Mouse (Mus musculus): ENCODE data around the gene Slc6a17. TPM values are rescaled to one million over a fixed set of nuclear protein-coding genes. Genes with fewer than 3 reads are reported as not detected.

Slc6a17 gene
- polyA plus RNA-seq, 1 experiment from 2014 or later = 4.9 TPM

DNA sequence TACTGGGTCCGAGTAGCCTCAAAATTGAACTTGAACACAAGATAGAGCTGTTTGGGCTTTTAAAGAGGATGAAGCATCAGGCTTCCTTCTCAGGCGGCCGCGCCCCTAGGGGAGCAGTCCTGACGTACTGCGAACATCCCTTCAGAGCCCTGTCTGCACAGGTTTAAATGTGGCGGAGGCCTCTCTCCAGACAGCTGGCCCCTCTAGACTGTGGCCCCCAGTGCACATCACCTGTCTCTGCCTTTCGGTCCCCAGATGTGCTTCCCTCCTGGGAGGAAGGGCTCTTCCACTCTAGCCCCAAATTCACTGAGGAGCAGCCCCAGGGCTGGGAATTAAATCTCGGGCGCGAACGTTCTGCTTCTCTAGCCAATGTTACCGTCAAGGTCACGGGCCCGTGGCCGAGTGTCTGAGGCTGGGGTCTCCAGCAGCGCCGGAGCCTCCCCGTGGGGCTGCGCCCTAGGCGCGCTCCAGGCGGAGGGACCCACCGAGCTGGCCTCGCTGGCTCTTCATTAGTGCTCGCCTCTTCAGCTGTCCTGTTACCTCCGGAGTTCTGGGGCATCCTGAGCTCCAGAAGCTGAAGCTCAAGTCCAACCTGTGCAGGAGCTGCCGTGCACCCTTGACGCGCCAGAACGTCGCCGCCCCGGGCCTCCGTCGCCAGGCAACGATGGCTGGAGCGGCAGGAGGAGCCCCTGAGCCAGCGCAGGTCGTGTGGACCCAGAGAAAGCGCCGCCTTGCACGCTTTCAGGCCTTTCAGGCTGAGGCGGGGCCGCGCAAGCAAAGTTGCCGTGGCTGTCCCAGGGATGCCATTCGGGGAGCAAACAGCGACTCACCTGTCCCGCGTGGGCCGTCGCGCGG lies 815 bp downstream of the Slc6a17 start:
- 4% methylated on average over 55 of the region's 55 CpGs for WGBS
- H3K4me3 ChIP-seq = peak overlapping the region; percentile 73
- H3K27ac ChIP-seq (replicated peaks) = peak overlapping the region; percentile 82
- DNase-seq (ENCODE audit: low spot score) = peak; percentile 85
- peaks cover 37% of the 10 kb centered on the region for H3K4me1 ChIP-seq
- no peaks in the 10 kb centered on the region for H3K36me3 ChIP-seq (replicated peaks)
- peaks cover 86% of the 10 kb centered on the region for H3K27me3 ChIP-seq (replicated peaks; ENCODE audit: low read depth, poor library complexity, severe bottlenecking)
- no peaks in the 10 kb centered on the region for H3K9me3 ChIP-seq

DNA sequence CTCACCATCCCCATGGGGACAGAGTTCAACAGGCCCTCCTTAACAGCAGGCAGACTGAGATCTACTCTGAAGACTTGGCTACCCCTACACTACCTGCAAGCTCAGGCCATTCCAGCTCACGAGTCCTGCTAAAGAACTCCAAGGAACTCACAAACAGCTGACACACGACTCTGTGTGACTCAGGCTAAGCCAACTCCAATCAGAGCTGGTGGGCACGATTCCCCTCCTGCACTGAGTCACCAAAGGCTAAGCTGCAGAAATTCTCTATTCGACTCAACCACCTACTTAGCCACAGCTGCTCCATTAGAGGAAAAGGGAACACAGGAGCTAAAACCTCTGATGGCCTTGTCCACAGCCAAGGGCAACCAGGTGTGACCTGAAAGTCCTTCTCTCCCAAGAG lies 1.8 kb downstream of the Slc6a17 start:
- H3K9me3 ChIP-seq = no peaks in the 10 kb centered on the region
- WGBS = 75% methylated on average over 4 of the region's 4 CpGs
- H3K27ac ChIP-seq (replicated peaks) = no peak overlapping the region
- DNase-seq (ENCODE audit: low spot score) = no peak
- peaks cover 44% of the 10 kb centered on the region for H3K4me1 ChIP-seq
- H3K27me3 ChIP-seq (replicated peaks; ENCODE audit: low read depth, poor library complexity, severe bottlenecking) = peaks cover 80% of the 10 kb centered on the region
- no peak overlapping the region for H3K4me3 ChIP-seq
- no peaks in the 10 kb centered on the region for H3K36me3 ChIP-seq (replicated peaks)

DNA sequence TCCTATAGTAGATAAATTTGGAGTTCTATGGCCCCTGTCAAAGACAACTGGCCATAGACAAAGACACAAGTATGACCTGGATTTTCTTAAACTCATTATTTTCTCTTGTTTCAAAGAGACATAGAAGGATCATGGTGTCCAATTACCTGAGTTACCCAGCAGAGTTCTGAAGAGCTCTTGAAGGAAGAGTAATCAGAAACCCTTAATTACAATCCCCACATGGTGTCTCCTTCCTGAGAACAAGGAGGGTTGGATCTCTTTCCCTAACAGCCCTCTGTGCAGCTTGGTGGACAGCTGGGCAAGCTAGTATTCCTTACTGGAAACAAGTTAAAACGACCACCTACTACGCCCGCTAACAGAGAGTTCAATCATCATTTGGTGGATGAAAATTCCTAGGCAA lies 6.4 kb downstream of the Slc6a17 start:
- no peak overlapping the region for H3K4me3 ChIP-seq
- no peak overlapping the region for H3K27ac ChIP-seq (replicated peaks)
- peaks cover 56% of the 10 kb centered on the region for H3K4me1 ChIP-seq
- H3K9me3 ChIP-seq = no peaks in the 10 kb centered on the region
- H3K27me3 ChIP-seq (replicated peaks; ENCODE audit: low read depth, poor library complexity, severe bottlenecking) = peaks cover 34% of the 10 kb centered on the region
- no peaks in the 10 kb centered on the region for H3K36me3 ChIP-seq (replicated peaks)
- DNase-seq (ENCODE audit: low spot score) = no peak
- 62% methylated on average over 3 of the region's 3 CpGs for WGBS

DNA sequence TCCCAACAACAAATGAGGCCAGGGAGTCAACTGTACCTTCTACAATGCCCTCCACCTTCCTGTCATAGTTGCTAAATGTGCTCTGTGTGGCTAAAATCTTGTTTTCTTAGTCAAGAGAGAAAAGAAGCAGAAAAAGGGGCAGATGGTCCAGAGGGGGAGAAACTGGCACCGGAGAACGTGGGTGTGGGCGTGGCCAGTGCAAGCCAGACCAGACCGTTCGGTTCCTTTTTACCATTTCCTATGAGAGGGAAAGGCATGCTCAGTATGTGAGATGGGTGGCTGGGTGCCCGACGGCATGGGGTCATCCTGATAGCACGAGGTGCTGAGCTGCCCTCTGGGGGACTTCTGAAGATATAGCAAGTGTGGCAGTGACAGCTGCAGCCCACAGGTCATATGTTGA lies 9.1 kb downstream of the Slc6a17 start:
- no peak overlapping the region for H3K4me3 ChIP-seq
- H3K27ac ChIP-seq (replicated peaks) = no peak overlapping the region
- no peaks in the 10 kb centered on the region for H3K36me3 ChIP-seq (replicated peaks)
- peaks cover 58% of the 10 kb centered on the region for H3K4me1 ChIP-seq
- no peak for DNase-seq (ENCODE audit: low spot score)
- WGBS = 77% methylated on average over 8 of the region's 8 CpGs
- peaks cover 12% of the 10 kb centered on the region for H3K27me3 ChIP-seq (replicated peaks; ENCODE audit: low read depth, poor library complexity, severe bottlenecking)
- no peaks in the 10 kb centered on the region for H3K9me3 ChIP-seq

DNA sequence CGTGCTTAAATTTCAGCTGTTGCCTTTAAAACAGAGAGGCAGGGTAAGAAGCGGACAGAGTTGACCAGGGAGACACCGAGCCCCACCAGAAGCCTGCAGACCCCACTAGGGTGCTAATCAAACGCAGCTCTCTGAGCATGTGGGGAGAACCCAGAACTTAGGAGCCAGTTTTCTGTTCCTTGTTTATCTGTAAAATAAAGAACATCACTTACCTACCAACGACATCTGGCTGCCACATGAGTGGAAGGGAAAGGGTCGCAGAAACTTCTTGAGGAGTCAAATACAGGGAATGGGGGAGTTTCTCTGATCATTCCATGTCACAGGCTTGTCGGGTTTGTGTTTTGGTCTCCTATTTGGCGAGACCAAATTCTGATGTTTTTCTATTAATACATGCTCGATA lies 9.9 kb downstream of the Slc6a17 start:
- 59% methylated on average over 9 of the region's 9 CpGs for WGBS
- DNase-seq (ENCODE audit: low spot score) = no peak

DNA sequence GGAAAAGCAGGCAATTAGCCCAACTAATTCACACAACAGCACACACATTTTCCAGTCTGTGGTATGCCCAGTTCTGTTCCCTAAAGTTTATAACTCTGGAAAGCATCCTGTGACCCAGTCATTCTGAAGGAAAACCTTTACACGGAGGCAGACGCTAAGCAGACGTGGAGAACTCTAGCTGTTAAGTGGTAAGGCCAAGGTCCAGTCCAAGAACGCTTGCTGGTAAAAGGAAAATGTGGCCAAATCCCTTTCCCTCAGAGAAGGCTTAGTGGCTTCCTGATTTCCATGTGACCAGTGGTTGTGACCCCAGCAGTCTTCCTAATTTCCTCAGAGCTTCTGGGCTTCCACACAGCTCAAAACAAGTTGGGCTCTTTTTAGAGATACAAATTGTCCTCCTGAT lies 11.3 kb downstream of the Slc6a17 start:
- WGBS = 68% methylated on average over 4 of the region's 4 CpGs
- no peak for DNase-seq (ENCODE audit: low spot score)
- no peak overlapping the region for H3K4me3 ChIP-seq
- no peaks in the 10 kb centered on the region for H3K36me3 ChIP-seq (replicated peaks)
- no peaks in the 10 kb centered on the region for H3K9me3 ChIP-seq
- peaks cover 54% of the 10 kb centered on the region for H3K4me1 ChIP-seq
- 0 out of 2 replicates have a peak overlapping the region, but pooled peaks have one; percentile 2 for H3K27ac ChIP-seq (replicated peaks)
- no peaks in the 10 kb centered on the region for H3K27me3 ChIP-seq (replicated peaks; ENCODE audit: low read depth, poor library complexity, severe bottlenecking)

More for the DNA sequence above, 9.9 kb downstream of the Slc6a17 start:
- Histone ChIP-seq H3K4me1 (peaks cover 53% of the 10 kb centered on the region), H3K9me3 (no peaks in the 10 kb centered on the region), H3K36me3 (replicated peaks) (no peaks in the 10 kb centered on the region), H3K27me3 (replicated peaks; ENCODE audit: low read depth, poor library complexity, severe bottlenecking) (peaks cover 6% of the 10 kb centered on the region; the same call in 1 of the 2 replicates), H3K27ac (replicated peaks) (peak overlapping the region; percentile 40; the same call in 1 of the 2 replicates), H3K4me3 (no peak overlapping the region)

DNA sequence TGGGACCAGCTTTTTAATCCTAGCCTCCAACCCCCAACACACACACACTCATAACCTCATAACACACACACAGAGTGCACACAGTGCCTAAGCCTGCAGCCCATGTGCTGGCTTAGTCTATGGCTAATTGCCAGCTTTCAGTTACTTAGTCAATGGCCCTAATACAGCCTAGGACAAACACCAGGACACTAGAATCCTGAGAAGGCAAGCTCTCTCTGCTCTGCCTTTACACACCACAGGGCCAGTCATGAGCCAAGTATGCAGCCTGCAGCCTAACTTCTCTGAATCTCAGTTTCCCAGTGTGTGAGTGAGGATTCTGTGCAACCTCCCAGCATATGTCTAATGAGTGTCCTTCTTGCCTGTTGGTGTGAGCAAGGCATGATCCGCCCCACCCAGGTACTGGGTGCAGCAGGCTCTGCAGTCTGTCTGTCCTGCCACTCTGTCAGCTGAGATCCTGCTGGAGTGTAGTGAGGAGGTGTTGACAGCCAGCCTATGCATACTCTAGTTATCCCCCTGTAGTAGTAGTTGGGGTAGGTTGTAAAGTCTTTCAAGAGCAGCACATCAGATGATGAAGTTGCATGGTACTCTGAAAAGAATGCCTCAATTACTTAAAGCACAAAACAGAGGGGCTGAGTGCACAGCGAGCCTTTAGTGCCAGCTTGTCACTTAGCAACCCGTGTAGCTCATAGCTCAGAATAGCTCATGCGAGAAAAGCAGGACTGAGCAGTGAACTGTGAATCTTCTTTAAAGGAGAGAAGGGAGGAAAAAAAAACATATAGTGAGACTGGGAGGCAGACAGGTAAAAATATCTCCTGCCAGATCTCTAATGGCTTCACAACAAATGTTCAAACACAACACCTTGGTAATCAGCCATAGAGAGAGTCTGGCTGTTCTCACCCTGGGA lies 12.1 kb downstream of the Slc6a17 start:
- no peak overlapping the region for H3K27ac ChIP-seq (replicated peaks)
- peaks cover 49% of the 10 kb centered on the region for H3K4me1 ChIP-seq
- no peak for DNase-seq (ENCODE audit: low spot score)
- WGBS = 53% methylated on average over 4 of the region's 4 CpGs
- H3K9me3 ChIP-seq = peaks cover under 1% of the 10 kb centered on the region; the same call in 1 of the 2 replicates
- H3K36me3 ChIP-seq (replicated peaks) = peaks cover 1% of the 10 kb centered on the region
- no peaks in the 10 kb centered on the region for H3K27me3 ChIP-seq (replicated peaks; ENCODE audit: low read depth, poor library complexity, severe bottlenecking)
- no peak overlapping the region for H3K4me3 ChIP-seq

DNA sequence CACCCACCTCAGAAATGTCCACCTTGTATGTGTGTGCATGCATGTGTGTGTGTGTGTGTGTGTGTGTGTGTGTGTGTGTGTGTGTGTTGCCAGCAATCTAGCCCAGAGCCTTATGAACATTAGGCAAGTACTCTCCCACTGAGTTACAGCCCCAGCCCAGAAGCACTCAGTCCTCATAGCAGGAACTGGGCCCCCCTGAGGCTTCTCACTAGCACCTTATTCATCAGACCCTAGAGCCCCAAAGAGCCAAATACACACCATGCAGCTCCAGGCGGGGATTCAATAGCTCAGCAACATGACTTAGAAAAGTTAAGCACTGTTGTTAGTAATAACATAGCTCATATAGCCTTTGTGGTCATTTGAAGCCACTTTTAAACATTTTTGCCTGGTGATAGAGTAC lies 13.3 kb downstream of the Slc6a17 start:
- DNase-seq (ENCODE audit: low spot score) = no peak
- Histone ChIP-seq H3K36me3 (replicated peaks) (peaks cover 13% of the 10 kb centered on the region), H3K27ac (replicated peaks) (no peak overlapping the region), H3K27me3 (replicated peaks; ENCODE audit: low read depth, poor library complexity, severe bottlenecking) (no peaks in the 10 kb centered on the region), H3K9me3 (peaks cover 12% of the 10 kb centered on the region), H3K4me1 (peaks cover 39% of the 10 kb centered on the region), H3K4me3 (no peak overlapping the region)
- WGBS = 63% methylated on average over 1 of the region's 1 CpGs

DNA sequence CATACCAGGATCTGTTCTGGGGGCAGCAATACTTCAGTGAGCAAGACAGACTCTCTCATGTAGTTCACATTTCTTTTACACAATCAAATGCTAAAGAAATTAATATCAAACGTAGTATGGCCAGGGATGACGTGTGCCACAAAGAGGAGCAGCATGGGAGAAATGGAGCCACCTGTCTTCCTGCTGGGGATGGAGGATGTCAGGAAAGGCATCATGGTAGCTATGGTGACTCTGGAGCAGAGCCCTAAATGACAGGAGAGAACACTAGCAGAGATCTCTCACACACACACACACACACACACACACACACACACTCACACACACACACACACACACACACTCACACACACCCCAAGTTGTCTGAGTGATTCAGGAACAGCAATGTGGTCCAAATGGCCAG lies 14.1 kb downstream of the Slc6a17 start:
- peaks cover 33% of the 10 kb centered on the region for H3K4me1 ChIP-seq
- H3K9me3 ChIP-seq = peaks cover 14% of the 10 kb centered on the region
- no peak overlapping the region for H3K27ac ChIP-seq (replicated peaks)
- H3K27me3 ChIP-seq (replicated peaks; ENCODE audit: low read depth, poor library complexity, severe bottlenecking) = no peaks in the 10 kb centered on the region
- H3K4me3 ChIP-seq = no peak overlapping the region
- DNase-seq (ENCODE audit: low spot score) = no peak
- H3K36me3 ChIP-seq (replicated peaks) = peaks cover 20% of the 10 kb centered on the region
- WGBS = 83% methylated on average over 2 of the region's 2 CpGs

DNA sequence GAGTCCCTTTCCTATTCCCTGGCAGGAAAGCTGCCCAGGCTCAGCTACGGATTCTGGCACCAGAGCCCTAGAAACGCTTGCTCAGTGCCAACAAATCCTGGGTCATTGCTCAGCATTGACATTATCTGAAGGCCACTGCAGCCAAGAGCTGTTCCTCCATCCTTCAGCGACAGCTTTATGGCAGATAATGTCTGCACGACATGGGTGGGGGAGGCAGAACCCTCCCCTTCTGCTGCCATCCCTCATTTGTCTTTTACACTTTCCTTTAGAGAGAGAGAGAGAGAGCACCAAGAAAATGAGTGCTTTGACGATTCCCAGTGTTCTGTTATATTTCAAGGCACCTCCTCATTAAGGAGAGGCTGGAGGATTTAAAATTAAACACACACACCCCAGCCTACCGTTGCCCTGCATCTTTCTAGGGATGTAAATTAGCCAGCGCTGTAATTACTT lies 16.1 kb downstream of the Slc6a17 start:
- Histone ChIP-seq H3K27me3 (replicated peaks; ENCODE audit: low read depth, poor library complexity, severe bottlenecking) (no peaks in the 10 kb centered on the region), H3K4me3 (no peak overlapping the region), H3K9me3 (peaks cover 14% of the 10 kb centered on the region), H3K27ac (replicated peaks) (no peak overlapping the region), H3K36me3 (replicated peaks) (peaks cover 20% of the 10 kb centered on the region), H3K4me1 (peaks cover 21% of the 10 kb centered on the region)
- WGBS = 78% methylated on average over 7 of the region's 7 CpGs
- no peak for DNase-seq (ENCODE audit: low spot score)

DNA sequence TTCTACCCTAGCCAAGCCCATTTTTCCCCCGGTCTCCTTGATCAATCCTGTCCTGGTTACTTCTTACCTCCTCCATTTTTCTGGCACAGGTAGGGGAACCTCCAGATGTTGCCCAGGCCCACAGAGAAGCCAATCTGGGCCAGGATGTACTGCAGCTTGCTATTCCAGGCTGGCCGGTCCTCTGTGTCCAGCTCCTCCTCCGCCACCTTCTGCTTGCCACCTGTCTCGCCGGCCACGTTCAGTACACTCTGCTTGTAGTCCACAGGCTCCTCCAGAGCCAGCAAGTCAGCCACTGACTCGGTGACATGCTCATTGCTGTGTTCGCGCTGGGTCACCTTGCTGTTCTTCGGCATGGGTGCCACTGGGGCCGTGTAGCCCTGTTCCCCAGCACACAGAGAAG lies 17.5 kb downstream of the Slc6a17 start:
- 96% methylated on average over 11 of the region's 11 CpGs for WGBS
- H3K4me1 ChIP-seq = peaks cover 7% of the 10 kb centered on the region; the same call in 1 of the 2 replicates
- peaks cover 20% of the 10 kb centered on the region for H3K36me3 ChIP-seq (replicated peaks)
- no peak for DNase-seq (ENCODE audit: low spot score)
- peaks cover 14% of the 10 kb centered on the region for H3K9me3 ChIP-seq
- H3K4me3 ChIP-seq = no peak overlapping the region
- no peak overlapping the region for H3K27ac ChIP-seq (replicated peaks)
- H3K27me3 ChIP-seq (replicated peaks; ENCODE audit: low read depth, poor library complexity, severe bottlenecking) = no peaks in the 10 kb centered on the region

DNA sequence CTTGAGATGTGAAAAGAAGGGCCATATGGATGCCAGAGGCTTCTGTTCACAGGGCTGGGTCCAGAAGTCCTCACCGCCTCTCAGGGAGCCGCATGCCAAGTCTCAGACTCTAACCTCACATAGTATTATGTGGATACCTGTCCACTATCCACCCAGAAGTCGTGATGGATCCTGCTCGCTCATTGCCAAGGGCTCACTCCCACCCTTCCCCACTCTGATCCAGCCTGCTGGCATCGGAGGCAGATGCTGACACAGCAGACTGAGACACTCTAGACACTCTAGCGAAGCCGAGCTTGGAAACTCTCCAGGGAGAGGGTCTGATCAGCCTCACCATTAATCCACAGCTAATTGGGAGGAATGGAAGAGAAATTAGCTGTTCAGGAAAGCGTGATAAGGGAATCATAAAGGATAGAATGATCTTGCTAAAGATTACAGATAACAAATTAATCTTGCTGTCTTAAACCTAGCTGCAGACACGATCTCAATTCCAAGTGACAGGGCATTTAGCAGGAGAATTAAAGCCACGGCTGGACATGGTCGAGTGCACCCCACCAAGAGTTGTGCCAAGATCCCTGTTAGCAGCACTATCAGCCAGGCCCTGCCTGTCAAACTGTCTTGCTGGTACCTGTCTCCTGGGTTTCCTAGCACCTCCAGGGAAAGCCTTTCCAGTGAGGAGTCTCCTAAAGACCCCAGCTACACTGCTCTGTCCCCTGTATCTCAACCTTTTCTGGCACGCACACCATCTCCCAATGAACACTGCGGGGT lies 21.6 kb downstream of the Slc6a17 start:
- peaks cover 14% of the 10 kb centered on the region for H3K9me3 ChIP-seq
- H3K27me3 ChIP-seq (replicated peaks; ENCODE audit: low read depth, poor library complexity, severe bottlenecking) = no peaks in the 10 kb centered on the region
- no peak for DNase-seq (ENCODE audit: low spot score)
- peaks cover 20% of the 10 kb centered on the region for H3K36me3 ChIP-seq (replicated peaks)
- no peaks in the 10 kb centered on the region for H3K4me1 ChIP-seq
- no peak overlapping the region for H3K4me3 ChIP-seq
- no peak overlapping the region for H3K27ac ChIP-seq (replicated peaks)
- WGBS = 77% methylated on average over 13 of the region's 13 CpGs

Data from embryonic facial prominence, embryonic 10.5 days (tissue).